Mouse (Mus musculus) lung, embryonic 14.5 days (tissue): ENCODE data around the gene Alpl. TPM values are rescaled to one million over a fixed set of nuclear protein-coding genes. Genes with fewer than 3 reads are reported as not detected.

Source experiments
- ATAC-seq: fragments of 200-750 bp; cut with Nextera tagmentation; 2 replicates; pipeline ENCODE4 v1.8.0; 2017; ENCODE audit warnings: mild to moderate bottlenecking, moderate TSS enrichment, moderate library complexity; ENCODE audit not compliant: insufficient read depth
- DNase-seq: peaks from one replicate; pipeline ENCODE4 v3.0.0-alpha.2; 2015
- H3K27ac ChIP-seq: fragments of 300-500 bp; sonication (generic); 2 replicates; pipeline ENCODE4 v1.5.1; 2014; ENCODE audit warnings: low read depth, mild to moderate bottlenecking, moderate library complexity
- H3K27me3 ChIP-seq: fragments of 300-500 bp; sonication (generic); 2 replicates; pipeline ENCODE4 v1.6.1; 2014; ENCODE audit warnings: low read length, control low read depth; ENCODE audit not compliant: insufficient read depth
- H3K36me3 ChIP-seq: fragments of 300-500 bp; sonication (generic); 2 replicates; pipeline ENCODE4 v1.6.1; 2014; ENCODE audit warnings: control low read depth; ENCODE audit not compliant: insufficient read depth
- H3K4me1 ChIP-seq: fragments of 300-500 bp; sonication (generic); 2 replicates; pipeline ENCODE4 v1.6.1; 2014; ENCODE audit warnings: antibody characterized with exemption, control low read depth; ENCODE audit not compliant: insufficient read depth
- H3K4me2 ChIP-seq: fragments of 300-500 bp; sonication (generic); 2 replicates; pipeline ENCODE4 v1.6.1; 2014; ENCODE audit warnings: mild to moderate bottlenecking
- H3K4me3 ChIP-seq: fragments of 300-500 bp; sonication (generic); 2 replicates; pipeline ENCODE4 v1.5.1; 2014; ENCODE audit warnings: low read depth, low read length
- H3K9ac ChIP-seq: fragments of 300-500 bp; sonication (generic); 2 replicates; pipeline ENCODE4 v1.6.1; 2014
- H3K9me3 ChIP-seq: fragments of 300-500 bp; sonication (generic); 2 replicates; pipeline ENCODE4 v1.6.1; 2016; ENCODE audit warnings: low read depth, low read length, control low read depth
- CTCF ChIP-seq: IDR thresholded peaks from 2 replicates; pipeline ENCODE4 v1.5.1; 2016; ENCODE audit warnings: antibody characterized with exemption, low read depth
- WGBS: fragments of 180-500 bp; shearing (Covaris S2); extraction: QIAGEN DNeasy Blood & Tissue Kit; methylation state at CpG from one replicate; pipeline ENCODE4 v1.1.7; 2014; 5-methylcytosine and 5-hydroxymethylcytosine counted together
- polyA plus RNA-seq: library from polyadenylated mRNA; unstranded; fragments of >200 nt; fragmentation: Nextera tagmentation; extraction: Ambion mirVana; gene quantifications from 2 replicates; pipeline ENCODE4 v1.2.1, GENCODE M21; 2014

The Alpl gene
- polyA plus RNA-seq, 1 experiment from 2014 or later = 4.1 TPM

GRCm38 (mm10) chr4:137800324-137800723, 4.1 kb upstream of the Alpl start:
- Histone ChIP-seq H3K27ac (no peak overlapping the region), H3K4me2 (no peak overlapping the region), H3K27me3 (peaks cover 12% of the 10 kb centered on the region), H3K36me3 (no peaks in the 10 kb centered on the region), H3K9ac (no peak overlapping the region), H3K4me1 (peaks cover 7% of the 10 kb centered on the region; the same call in 1 of the 2 replicates), H3K9me3 (no peaks in the 10 kb centered on the region), H3K4me3 (no peak overlapping the region)
- 33% methylated on average over 11 of the region's 11 CpGs for WGBS
- no peak for ATAC-seq
- no peak for TF ChIP-seq CTCF
- DNase-seq = no peak

GRCm38 (mm10) chr4:137797038-137797437, 854 bp upstream of the Alpl start:
- WGBS = 67% methylated on average over 4 of the region's 4 CpGs
- Histone ChIP-seq H3K27me3 (peaks cover 16% of the 10 kb centered on the region), H3K9ac (no peak overlapping the region), H3K4me3 (no peak overlapping the region), H3K4me1 (peaks cover 7% of the 10 kb centered on the region; the same call in 1 of the 2 replicates), H3K27ac (no peak overlapping the region), H3K4me2 (no peak overlapping the region), H3K9me3 (no peaks in the 10 kb centered on the region), H3K36me3 (no peaks in the 10 kb centered on the region)
- ATAC-seq (no peak), DNase-seq (no peak)
- TF ChIP-seq CTCF = no peak

GRCm38 (mm10) chr4:137794178-137794900, 1.8 kb downstream of the Alpl start:
- Histone ChIP-seq H3K9me3 (no peaks in the 10 kb centered on the region), H3K27ac (no peak overlapping the region), H3K27me3 (peaks cover 16% of the 10 kb centered on the region), H3K4me2 (no peak overlapping the region), H3K9ac (no peak overlapping the region), H3K4me1 (peaks cover 3% of the 10 kb centered on the region; the same call in 1 of the 2 replicates), H3K36me3 (no peaks in the 10 kb centered on the region), H3K4me3 (no peak overlapping the region)
- WGBS = 73% methylated on average over 13 of the region's 13 CpGs
- DNase-seq (no peak), ATAC-seq (no peak)
- no peak for TF ChIP-seq CTCF

- no peaks in the 10 kb centered on the region for H3K9me3 ChIP-seq
- H3K9ac ChIP-seq = no peak overlapping the region
- H3K27ac ChIP-seq = no peak overlapping the region
- no peaks in the 10 kb centered on the region for H3K36me3 ChIP-seq
- ATAC-seq (no peak), DNase-seq (no peak)
- 72% methylated on average over 7 of the region's 7 CpGs for WGBS
- TF ChIP-seq CTCF = no peak
- peaks cover 3% of the 10 kb centered on the region; the same call in 1 of the 2 replicates for H3K4me1 ChIP-seq
- peaks cover 16% of the 10 kb centered on the region for H3K27me3 ChIP-seq
- H3K4me3 ChIP-seq = no peak overlapping the region
- H3K4me2 ChIP-seq = no peak overlapping the region
Observed at GRCm38 (mm10) chr4:137793611-137794010, 2.6 kb downstream of the Alpl start.

GRCm38 (mm10) chr4:137791440-137791839, 4.7 kb downstream of the Alpl start:
- Histone ChIP-seq H3K27ac (no peak overlapping the region), H3K4me2 (no peak overlapping the region), H3K9ac (no peak overlapping the region), H3K4me1 (peaks cover 3% of the 10 kb centered on the region; the same call in 1 of the 2 replicates), H3K27me3 (peaks cover 13% of the 10 kb centered on the region), H3K36me3 (no peaks in the 10 kb centered on the region), H3K9me3 (no peaks in the 10 kb centered on the region), H3K4me3 (no peak overlapping the region)
- DNase-seq (no peak), ATAC-seq (no peak)
- TF ChIP-seq CTCF = no peak
- 22% methylated on average over 7 of the region's 7 CpGs for WGBS

GRCm38 (mm10) chr4:137790981-137791380, 5.2 kb downstream of the Alpl start:
- Histone ChIP-seq H3K27me3 (peaks cover 10% of the 10 kb centered on the region), H3K9me3 (no peaks in the 10 kb centered on the region), H3K27ac (no peak overlapping the region), H3K4me3 (no peak overlapping the region), H3K36me3 (no peaks in the 10 kb centered on the region), H3K4me2 (no peak overlapping the region), H3K9ac (no peak overlapping the region), H3K4me1 (peaks cover 3% of the 10 kb centered on the region; the same call in 1 of the 2 replicates)
- ATAC-seq (no peak), DNase-seq (no peak)
- no peak for TF ChIP-seq CTCF
- WGBS = 80% methylated on average over 5 of the region's 5 CpGs

- WGBS = 68% methylated on average over 7 of the region's 7 CpGs
- no peaks in the 10 kb centered on the region; the same call in 1 of the 2 replicates for H3K4me1 ChIP-seq
- H3K9ac ChIP-seq = no peak overlapping the region
- no peaks in the 10 kb centered on the region for H3K36me3 ChIP-seq
- H3K4me3 ChIP-seq = no peak overlapping the region
- DNase-seq = no peak
- H3K27ac ChIP-seq = no peak overlapping the region
- H3K4me2 ChIP-seq = no peak overlapping the region
- no peak for TF ChIP-seq CTCF
- H3K27me3 ChIP-seq = no peaks in the 10 kb centered on the region
- ATAC-seq = no peak
- no peaks in the 10 kb centered on the region for H3K9me3 ChIP-seq
Observed at GRCm38 (mm10) chr4:137788511-137789049, 7.6 kb downstream of the Alpl start.
